Mouse (Mus musculus) large intestine, adult 2 months (tissue): Measurements from ENCODE around the gene Zfp92. TPM values are rescaled to one million over a fixed set of nuclear protein-coding genes. Genes with fewer than 3 reads are reported as not detected.
"Not testable (repeated sequence)": the region's sequence is repeated elsewhere in the genome, so short reads cannot be mapped to it uniquely, and the experiment has no call there.

Experiments
- DNase-seq: peaks from one replicate; pipeline ENCODE4 v3.0.0-alpha.2; 2012; ENCODE audit warnings: low read depth, low spot score
- WGBS: fragments of 180-500 bp; shearing (Covaris S2); methylation state at CpG from one replicate; pipeline ENCODE4 v1.1.7; 2018; 5-methylcytosine and 5-hydroxymethylcytosine counted together
- polyA plus RNA-seq: library from polyadenylated mRNA; depleted of rRNA; stranded (reverse); fragments of >200 nt; gene quantifications from 2 replicates; pipeline ENCODE4 v1.2.3, GENCODE M21; 2012; rRNA removed

Gene Zfp92
- 0.27 and 1.3 TPM in 2 replicates for polyA plus RNA-seq

GRCm38 (mm10) chrX:73410880-73411517 lies at the start of gene Zfp92:
Zfp92 (plus strand) TSS chrX:73411096.
- DNase-seq: no peak
- WGBS: 15% methylated on average over 20 of the region's 20 CpGs

GRCm38 (mm10) chrX:73363291-73363690 lies 47.6 kb upstream of the Zfp92 start:
- no peak for DNase-seq

- no peak for DNase-seq
- WGBS: 63% methylated on average over 6 of the region's 6 CpGs
Measured at GRCm38 (mm10) chrX:73384419-73384818, 26.5 kb upstream of the Zfp92 start.

GRCm38 (mm10) chrX:73384924-73385323 lies 26.0 kb upstream of the Zfp92 start:
- DNase-seq: no peak
- 11% methylated on average over 1 of the region's 1 CpGs for WGBS

GRCm38 (mm10) chrX:73391481-73391880 lies 19.4 kb upstream of the Zfp92 start:
- WGBS: 73% methylated on average over 4 of the region's 4 CpGs
- no peak for DNase-seq

GRCm38 (mm10) chrX:73396446-73396845 lies 14.4 kb upstream of the Zfp92 start:
- DNase-seq: no peak
- WGBS: 94% methylated on average over 1 of the region's 1 CpGs

GRCm38 (mm10) chrX:73398636-73399035 lies 12.3 kb upstream of the Zfp92 start, which contains the start of gene Gm18336:
Gm18336 (minus strand) TSS chrX:73398736.
- not testable (repeated sequence) for DNase-seq
- WGBS: 82% methylated on average over 2 of the region's 2 CpGs

- no peak for DNase-seq
- WGBS: 87% methylated on average over 20 of the region's 20 CpGs
Measured at GRCm38 (mm10) chrX:73400951-73401350, 9.9 kb upstream of the Zfp92 start.

- no peak for DNase-seq
- 95% methylated on average over 12 of the region's 12 CpGs for WGBS
Measured at GRCm38 (mm10) chrX:73401616-73402015, 9.3 kb upstream of the Zfp92 start.

- 27% methylated on average over 1 of the region's 1 CpGs for WGBS
Measured at GRCm38 (mm10) chrX:73412767-73413166, 1.9 kb downstream of the Zfp92 start.

GRCm38 (mm10) chrX:73430036-73430435 lies 19.1 kb downstream of the Zfp92 start:
- 90% methylated on average over 2 of the region's 2 CpGs for WGBS
- DNase-seq: no peak

More at GRCm38 (mm10) chrX:73412767-73413166, 1.9 kb downstream of the Zfp92 start:
- DNase-seq: no peak

- DNase-seq: no peak
- WGBS: 51% methylated on average over 5 of the region's 5 CpGs
Measured at GRCm38 (mm10) chrX:73432850-73433249, 22.0 kb downstream of the Zfp92 start.

- 40% methylated on average over 11 of the region's 11 CpGs for WGBS
- no peak for DNase-seq
Measured at GRCm38 (mm10) chrX:73435252-73435651, 24.4 kb downstream of the Zfp92 start, which contains the start of gene Trex2. Trex2 (minus strand) TSS chrX:73435344.

- DNase-seq: no peak
- WGBS: 69% methylated on average over 2 of the region's 2 CpGs
Measured at GRCm38 (mm10) chrX:73441428-73441827, 30.5 kb downstream of the Zfp92 start.

- 26% methylated on average over 2 of the region's 2 CpGs for WGBS
- no peak for DNase-seq
Measured at GRCm38 (mm10) chrX:73451949-73452348, 41.1 kb downstream of the Zfp92 start.

GRCm38 (mm10) chrX:73458877-73459392 lies 48.0 kb downstream of the Zfp92 start, which contains the start of gene Haus7:
Haus7 (minus strand) TSS chrX:73459044.
- DNase-seq: peak; percentile 62
- 20% methylated on average over 26 of the region's 26 CpGs for WGBS

- no peak for DNase-seq
- 76% methylated on average over 4 of the region's 4 CpGs for WGBS
Measured at GRCm38 (mm10) chrX:73460792-73461191, 49.9 kb downstream of the Zfp92 start.

- 63% methylated on average over 9 of the region's 9 CpGs for WGBS
- DNase-seq: no peak
Measured at GRCm38 (mm10) chrX:73465483-73466186, 54.7 kb downstream of the Zfp92 start.

GRCm38 (mm10) chrX:73467446-73468241 lies 56.7 kb downstream of the Zfp92 start:
- no peak for DNase-seq
- 79% methylated on average over 5 of the region's 5 CpGs for WGBS

GRCm38 (mm10) chrX:73468330-73468729 lies 57.4 kb downstream of the Zfp92 start:
- DNase-seq: no peak
- WGBS: 62% methylated on average over 3 of the region's 3 CpGs
